Mouse (Mus musculus): ENCODE data around the gene Fam222a.

Fam222a gene

GRCm38 (mm10) chr5:114567565-114568197 is at the start of gene Fam222a:
TSS of gene Fam222a (plus strand) at chr5:114568016.
- DNase-seq (ENCODE audit: low read depth): peak; percentile 67

GRCm38 (mm10) chr5:114528355-114528754 is 39.5 kb upstream of the Fam222a start:
- no peak for DNase-seq (ENCODE audit: low read depth)

- no peak for DNase-seq (ENCODE audit: low read depth)
Measured at GRCm38 (mm10) chr5:114530337-114530736, 37.5 kb upstream of the Fam222a start.

- DNase-seq (ENCODE audit: low read depth): no peak
Measured at GRCm38 (mm10) chr5:114532055-114532454, 35.8 kb upstream of the Fam222a start.

- DNase-seq (ENCODE audit: low read depth): no peak
Measured at GRCm38 (mm10) chr5:114537308-114538020, 30.4 kb upstream of the Fam222a start.

- DNase-seq (ENCODE audit: low read depth): no peak
Measured at GRCm38 (mm10) chr5:114538021-114538405, 29.8 kb upstream of the Fam222a start.

- DNase-seq (ENCODE audit: low read depth): no peak
Measured at GRCm38 (mm10) chr5:114538752-114539151, 29.1 kb upstream of the Fam222a start.

- no peak for DNase-seq (ENCODE audit: low read depth)
Measured at GRCm38 (mm10) chr5:114539766-114540165, 28.1 kb upstream of the Fam222a start.

- DNase-seq (ENCODE audit: low read depth): no peak
Measured at GRCm38 (mm10) chr5:114541656-114542445, 26.0 kb upstream of the Fam222a start.

- no peak for DNase-seq (ENCODE audit: low read depth)
Measured at GRCm38 (mm10) chr5:114543656-114544055, 24.2 kb upstream of the Fam222a start.

GRCm38 (mm10) chr5:114544205-114544604 is 23.6 kb upstream of the Fam222a start:
- DNase-seq (ENCODE audit: low read depth): no peak

GRCm38 (mm10) chr5:114545076-114545475 is 22.7 kb upstream of the Fam222a start:
- DNase-seq (ENCODE audit: low read depth): no peak

- no peak for DNase-seq (ENCODE audit: low read depth)
Measured at GRCm38 (mm10) chr5:114548976-114549375, 18.8 kb upstream of the Fam222a start.

GRCm38 (mm10) chr5:114549770-114550169 is 18.0 kb upstream of the Fam222a start:
- DNase-seq (ENCODE audit: low read depth): no peak

- DNase-seq (ENCODE audit: low read depth): no peak
Measured at GRCm38 (mm10) chr5:114550431-114550830, 17.4 kb upstream of the Fam222a start.

- no peak for DNase-seq (ENCODE audit: low read depth)
Measured at GRCm38 (mm10) chr5:114550886-114551492, 16.8 kb upstream of the Fam222a start.

- DNase-seq (ENCODE audit: low read depth): no peak
Measured at GRCm38 (mm10) chr5:114552507-114553208, 15.2 kb upstream of the Fam222a start.

- no peak for DNase-seq (ENCODE audit: low read depth)
Measured at GRCm38 (mm10) chr5:114553706-114554105, 14.1 kb upstream of the Fam222a start.

GRCm38 (mm10) chr5:114555424-114555823 is 12.4 kb upstream of the Fam222a start:
- no peak for DNase-seq (ENCODE audit: low read depth)

- DNase-seq (ENCODE audit: low read depth): no peak
Measured at GRCm38 (mm10) chr5:114556109-114556508, 11.7 kb upstream of the Fam222a start.

GRCm38 (mm10) chr5:114557765-114558731 is 9.8 kb upstream of the Fam222a start:
- DNase-seq (ENCODE audit: low read depth): no peak

All from 416B (cell line).